Mouse (Mus musculus): Measurements from ENCODE around the gene Tnnc2. TPM values are rescaled to one million over a fixed set of nuclear protein-coding genes. Genes with fewer than 3 reads are reported as not detected.

Gene Tnnc2
- total RNA-seq (2021), result not detected
- long read RNA-seq, partial matches to known transcripts, result 1 of 2 reads
- long read RNA-seq, other reads (novel, unspliced or antisense), result 0 of 2 reads

DNA sequence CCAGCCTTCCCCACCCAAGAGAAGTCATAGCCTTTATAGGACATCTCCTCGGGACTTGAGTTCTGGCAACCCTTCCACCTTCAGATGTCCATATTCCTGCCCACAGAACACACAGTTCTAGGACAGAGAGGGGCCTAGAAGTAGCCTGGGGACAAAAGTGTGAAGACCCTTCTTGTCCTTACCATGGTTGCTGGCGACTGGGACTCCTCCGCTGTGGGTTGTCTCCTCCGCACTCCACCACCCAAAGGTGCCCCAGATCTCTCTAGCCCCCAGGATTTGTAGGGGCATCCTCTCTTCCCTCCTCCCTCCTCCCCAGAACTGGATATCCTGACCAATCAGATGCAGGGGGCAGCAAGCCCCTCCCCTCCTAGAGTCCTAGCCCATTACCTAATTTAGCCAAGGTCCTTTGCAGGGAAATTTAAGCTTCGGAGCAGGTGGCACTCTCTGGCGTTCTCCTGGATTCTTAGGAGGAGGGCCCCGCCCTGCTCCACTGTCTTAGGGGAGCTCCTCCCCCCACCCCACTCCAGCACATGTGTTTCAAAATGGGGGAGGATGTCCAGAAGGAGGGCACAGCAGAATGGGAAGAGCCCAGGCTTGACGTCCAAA lies at the start of gene Tnnc2:
Gene Tnnc2 (minus strand): TSS at position 487 of the 606 bp plus-strand sequence.
- no peak for DNase-seq (ENCODE audit: low spot score in 2 of 2)

DNA sequence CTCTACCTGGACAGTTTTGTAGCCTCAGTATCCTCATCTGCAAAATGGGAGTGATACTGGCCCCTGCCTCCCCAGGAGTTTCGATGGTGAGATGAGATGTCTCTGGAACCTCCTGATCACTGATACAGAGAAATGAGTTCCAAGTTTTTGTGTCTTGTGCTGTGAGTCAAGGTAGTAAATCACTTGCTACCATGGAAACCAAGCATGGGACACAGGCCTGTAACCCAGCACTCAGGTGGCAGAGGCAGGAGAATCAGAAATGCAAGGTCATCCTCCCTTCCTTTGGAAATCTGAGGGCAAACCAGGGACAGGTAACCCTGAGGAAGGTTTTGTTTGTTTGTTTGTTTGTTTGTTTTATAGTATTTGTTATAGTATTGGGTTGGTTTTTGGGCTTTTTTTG lies 49.3 kb upstream of the Tnnc2 start:
- no peak for DNase-seq (ENCODE audit: low spot score in 2 of 2)

- DNase-seq (ENCODE audit: low spot score in 2 of 2), result no peak
Measured at GRCm38 (mm10) chr2:164828437-164828836, 48.7 kb upstream of the Tnnc2 start, which contains the start of gene Spata25. TSS of gene Spata25 (minus strand) at chr2:164828537.

DNA sequence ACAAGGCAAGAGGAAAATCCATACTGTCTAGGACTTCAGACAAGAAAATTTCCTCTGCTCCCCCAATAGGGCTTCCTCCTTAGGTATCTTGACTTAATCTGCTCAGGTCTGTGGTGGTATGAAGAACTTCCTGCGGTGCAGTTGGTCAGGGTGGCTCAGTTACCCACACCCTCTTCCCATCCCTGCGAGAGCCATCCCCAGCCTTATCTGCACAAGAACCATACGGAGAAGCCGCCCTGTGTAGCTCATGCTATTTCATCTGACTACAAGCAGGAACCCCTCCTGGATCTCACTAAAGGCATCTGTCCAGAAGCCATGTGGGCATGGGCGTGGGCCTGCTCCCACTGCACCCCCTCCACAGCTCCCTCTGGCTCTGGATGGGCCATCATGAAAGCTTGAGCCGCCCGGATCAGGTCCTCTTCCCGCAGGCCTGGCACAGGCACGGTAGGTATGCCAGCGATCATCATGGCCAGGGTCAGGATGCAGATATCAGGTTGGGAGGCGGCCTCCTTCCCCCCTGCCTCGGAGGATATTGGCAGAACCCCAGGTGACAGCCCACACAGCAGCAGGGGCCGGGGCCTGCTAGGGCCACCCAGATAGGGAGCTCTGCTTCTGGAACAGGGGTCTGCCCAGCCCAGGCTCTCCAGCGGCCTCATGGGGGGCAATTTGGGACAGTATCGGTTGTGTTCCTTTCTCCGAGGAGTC lies 47.5 kb upstream of the Tnnc2 start:
- no peak for DNase-seq (ENCODE audit: low spot score in 2 of 2)

DNA sequence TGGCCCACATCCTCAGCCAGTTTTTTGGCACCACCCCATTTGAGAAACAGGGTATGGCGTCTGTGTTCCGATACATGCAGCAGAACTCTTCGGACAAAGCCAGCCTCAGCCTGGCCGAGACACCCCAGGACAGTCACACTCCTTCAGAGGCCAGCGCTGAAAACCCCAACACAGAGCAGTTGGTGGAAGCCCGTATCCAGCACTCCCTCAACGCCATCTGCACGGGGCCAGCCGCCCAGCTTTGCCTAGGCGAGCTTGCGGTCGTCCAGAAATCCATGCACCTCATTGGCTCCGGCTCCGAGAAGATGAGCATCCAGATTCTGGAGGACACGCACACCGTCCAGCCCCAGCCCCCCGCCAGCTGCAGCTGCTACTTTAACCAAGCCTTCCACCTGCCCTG lies 45.8 kb upstream of the Tnnc2 start:
- no peak for DNase-seq (ENCODE audit: low spot score in 2 of 2)

DNA sequence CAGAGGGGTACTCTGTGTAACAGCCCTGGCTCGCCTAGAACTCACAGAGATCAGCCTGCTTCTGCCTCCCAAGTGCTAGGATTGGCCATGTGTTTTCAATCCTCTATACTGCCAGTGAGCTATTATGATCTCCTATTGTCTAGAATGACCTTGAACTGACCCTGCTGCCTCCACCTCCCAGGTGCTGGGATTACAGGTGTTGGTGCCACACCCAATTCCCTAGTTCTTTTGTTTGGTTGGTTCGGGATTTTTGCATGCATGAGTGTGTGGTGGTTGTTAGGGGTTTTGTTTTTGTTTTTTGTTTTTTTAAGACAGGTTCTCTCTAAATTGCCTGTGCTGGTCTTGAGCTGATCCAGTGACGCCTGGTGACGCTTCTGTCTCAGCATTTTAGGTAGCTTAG lies 44.2 kb upstream of the Tnnc2 start:
- DNase-seq (ENCODE audit: low spot score in 2 of 2), result no peak

- no peak for DNase-seq (ENCODE audit: low spot score in 2 of 2)
Measured at GRCm38 (mm10) chr2:164823181-164823585, 43.4 kb upstream of the Tnnc2 start.

- peak; percentile 99 to 100 for DNase-seq (ENCODE audit: low spot score in 2 of 2)
Measured at GRCm38 (mm10) chr2:164822636-164823165, 42.9 kb upstream of the Tnnc2 start, which contains the start of gene Zswim1. TSS of gene Zswim1 (plus strand) at chr2:164822686.

GRCm38 (mm10) chr2:164821060-164821459 lies 41.3 kb upstream of the Tnnc2 start:
- DNase-seq (ENCODE audit: low spot score in 2 of 2), result no peak

DNA sequence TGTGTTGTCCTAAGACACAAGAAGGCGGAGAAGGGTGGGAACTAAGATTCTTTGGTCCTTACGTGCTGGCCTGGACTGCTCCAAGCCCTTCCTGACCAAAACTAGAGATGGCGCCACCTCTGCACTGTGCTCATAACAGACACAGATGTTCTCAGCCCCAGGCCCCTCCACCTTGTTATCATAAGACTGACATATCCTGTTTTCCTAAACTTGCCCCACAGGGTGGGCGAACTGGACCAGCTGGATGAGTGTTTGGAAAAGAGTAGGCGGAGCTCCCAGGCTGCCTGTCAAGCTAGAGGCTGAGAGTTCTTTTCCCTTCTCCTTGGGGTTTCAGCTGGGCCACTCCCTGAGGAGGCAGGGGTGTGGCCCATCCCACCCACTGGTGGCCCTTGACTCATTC lies 37.9 kb upstream of the Tnnc2 start:
- DNase-seq (ENCODE audit: low spot score in 2 of 2), result no peak

DNA sequence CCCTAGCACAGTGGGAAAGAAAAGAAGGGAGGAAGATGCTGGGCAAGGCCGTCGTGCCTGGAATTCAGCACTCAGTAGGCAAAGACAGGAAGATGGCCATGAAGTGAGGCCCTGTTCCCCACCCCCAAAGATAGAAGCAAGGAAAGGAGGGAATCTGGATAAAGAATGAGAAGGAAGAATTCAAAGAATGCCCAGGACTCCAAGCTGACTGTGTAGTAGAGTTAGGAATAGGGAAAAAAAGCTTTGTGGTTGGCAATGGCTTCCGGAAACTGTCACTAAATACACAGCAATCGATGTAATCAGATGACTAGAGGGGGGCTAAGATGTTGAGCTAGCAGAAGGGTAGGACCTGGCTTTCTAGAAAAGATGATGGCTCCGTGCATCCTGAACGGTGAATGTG lies 37.4 kb upstream of the Tnnc2 start:
- no peak for DNase-seq (ENCODE audit: low spot score in 2 of 2)

- no peak for DNase-seq (ENCODE audit: low spot score in 2 of 2)
Measured at GRCm38 (mm10) chr2:164815821-164816220, 36.1 kb upstream of the Tnnc2 start.

DNA sequence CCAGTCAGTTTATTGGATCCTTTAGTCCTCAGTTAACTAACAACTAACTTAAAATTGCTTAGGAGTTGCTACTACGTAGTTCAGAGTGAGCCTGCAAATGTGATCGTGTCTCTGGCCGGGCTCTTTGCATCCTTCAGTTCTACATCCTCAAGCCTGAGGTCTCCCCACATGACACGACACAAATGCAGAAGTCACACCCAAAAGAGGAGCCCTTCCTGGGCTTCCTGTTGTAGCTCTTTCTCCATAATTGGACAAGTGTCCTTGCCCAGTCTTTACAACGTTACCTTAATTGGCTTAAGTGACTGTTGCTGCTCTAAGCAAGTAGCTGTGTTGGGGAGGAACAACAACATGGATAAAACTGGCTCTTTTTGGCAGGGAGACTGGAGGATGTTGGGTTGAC lies 35.6 kb upstream of the Tnnc2 start:
- no peak for DNase-seq (ENCODE audit: low spot score in 2 of 2)

GRCm38 (mm10) chr2:164813557-164813956 lies 33.8 kb upstream of the Tnnc2 start:
- no peak for DNase-seq (ENCODE audit: low spot score in 2 of 2)

- DNase-seq (ENCODE audit: low spot score in 2 of 2), result no peak
Measured at GRCm38 (mm10) chr2:164806614-164807013, 26.8 kb upstream of the Tnnc2 start.

GRCm38 (mm10) chr2:164805332-164805718 lies 25.6 kb upstream of the Tnnc2 start:
- no peak for DNase-seq (ENCODE audit: low spot score in 2 of 2)

DNA sequence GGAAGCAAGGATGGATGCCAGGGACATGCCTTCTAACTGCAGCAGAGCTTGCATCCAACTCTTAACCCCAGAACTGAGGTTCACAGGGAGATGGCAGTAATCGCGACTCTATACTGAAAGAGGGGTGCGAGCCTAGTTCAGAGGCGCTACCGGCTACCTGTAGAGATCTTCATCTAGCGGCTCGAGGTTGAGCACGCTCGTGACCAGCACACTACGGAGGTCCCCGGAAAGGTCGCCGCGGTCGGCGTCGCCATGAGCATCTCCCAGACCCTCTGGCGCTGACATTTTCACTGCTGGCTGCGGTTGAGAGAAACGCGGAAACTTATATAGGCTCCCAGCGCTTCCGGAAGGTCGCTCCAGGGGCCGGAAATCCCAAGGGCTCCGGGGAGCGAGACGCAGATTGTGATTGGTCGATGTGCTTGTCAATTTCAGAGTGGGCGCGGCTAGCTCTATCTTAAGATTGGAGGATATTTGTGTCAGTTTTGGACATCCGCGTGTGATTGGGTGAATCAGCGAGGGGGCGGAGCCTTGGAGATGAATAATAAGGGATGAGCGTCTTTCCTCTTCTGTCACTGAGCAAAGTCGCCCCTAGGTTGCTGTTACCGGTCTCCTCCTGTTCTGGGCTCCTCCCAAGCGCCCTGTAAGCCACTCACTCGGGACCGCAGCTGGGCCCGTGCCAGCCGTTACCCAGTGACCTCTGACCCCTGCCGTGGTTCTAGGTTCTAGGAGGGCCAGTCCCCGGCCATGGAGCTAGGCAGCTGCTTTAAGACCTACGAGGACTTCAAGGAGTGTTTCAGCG lies 25.0 kb upstream of the Tnnc2 start, which contains the start of the genes Acot8 and Zswim3:
Gene Acot8 (minus strand): TSS at position 350 of the 799 bp plus-strand sequence.
Gene Zswim3 (plus strand): TSS at position 566 of the 799 bp plus-strand sequence.
- DNase-seq (ENCODE audit: low spot score in 2 of 2), result peak; percentile 97 to 100

GRCm38 (mm10) chr2:164803921-164804313 lies 24.1 kb upstream of the Tnnc2 start:
- no peak for DNase-seq (ENCODE audit: low spot score in 2 of 2)

- DNase-seq (ENCODE audit: low spot score in 2 of 2), result no peak
Measured at GRCm38 (mm10) chr2:164803201-164803920, 23.6 kb upstream of the Tnnc2 start.

DNA sequence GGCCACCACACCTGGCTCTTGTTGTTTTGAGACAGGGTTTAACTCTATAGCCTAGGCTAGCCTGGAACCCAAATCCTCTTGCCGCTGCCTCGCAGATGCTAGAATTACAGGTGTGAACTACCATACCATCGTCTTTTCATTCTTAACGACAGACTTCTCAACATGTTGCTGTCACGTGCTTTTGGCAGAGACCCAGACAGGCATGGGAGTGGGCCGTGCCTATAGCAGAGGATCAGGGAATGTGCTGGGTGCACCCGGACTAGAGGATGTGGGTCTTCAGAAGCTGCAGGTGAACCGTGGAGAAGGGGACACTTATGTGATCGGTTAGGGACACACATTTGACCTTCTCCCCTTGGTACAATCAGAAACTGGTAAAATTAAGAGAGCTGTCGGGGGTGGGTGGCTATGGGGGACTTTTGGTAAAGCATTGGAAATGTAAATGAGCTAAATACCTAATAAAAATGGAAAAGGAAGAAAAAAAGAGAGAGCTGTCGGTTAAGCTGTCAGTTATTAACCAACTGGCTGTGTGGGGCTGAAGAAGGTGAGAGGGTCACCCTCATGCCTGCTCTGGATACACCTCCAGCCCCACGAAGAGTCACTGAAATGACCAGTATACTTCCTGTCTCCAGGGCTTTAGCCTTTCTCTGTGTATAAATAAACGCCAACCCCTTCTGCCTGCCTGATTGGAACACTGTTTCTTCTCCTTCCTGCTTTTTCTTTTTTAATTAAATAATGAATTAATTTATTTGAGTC lies 20.7 kb upstream of the Tnnc2 start:
- no peak for DNase-seq (ENCODE audit: low spot score in 2 of 2)

Data from layer of hippocampus, adult 18-20 months (tissue).